Mouse (Mus musculus): Measurements from ENCODE around the gene Slc22a30.
"Not testable (repeated sequence)": the region's sequence is repeated elsewhere in the genome, so short reads cannot be mapped to it uniquely, and the experiment has no call there.

Slc22a30 gene

DNA sequence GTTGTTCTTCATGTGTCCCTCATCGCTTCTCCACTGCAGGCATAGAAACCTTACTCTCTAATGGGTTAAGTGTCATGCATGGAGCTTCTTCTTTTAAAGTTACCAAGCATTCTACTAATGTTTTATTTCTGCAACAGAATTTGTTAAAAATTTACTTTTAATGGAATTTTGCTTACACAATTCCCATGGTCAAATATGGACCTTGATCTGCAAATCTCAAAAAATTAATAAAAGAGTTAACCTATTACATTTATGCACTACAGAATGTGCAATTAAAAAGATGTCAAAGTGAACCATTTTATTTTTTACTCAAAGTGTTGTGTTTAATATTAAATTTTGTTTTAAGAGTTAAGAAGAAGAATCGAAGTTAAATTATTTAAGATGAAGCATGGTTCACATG, at the start of gene Slc22a30:
Gene Slc22a30 (minus strand): TSS at position 101 of the 400 bp plus-strand sequence.
- DNase-seq (ENCODE audit: low spot score) = not testable (repeated sequence)

DNA sequence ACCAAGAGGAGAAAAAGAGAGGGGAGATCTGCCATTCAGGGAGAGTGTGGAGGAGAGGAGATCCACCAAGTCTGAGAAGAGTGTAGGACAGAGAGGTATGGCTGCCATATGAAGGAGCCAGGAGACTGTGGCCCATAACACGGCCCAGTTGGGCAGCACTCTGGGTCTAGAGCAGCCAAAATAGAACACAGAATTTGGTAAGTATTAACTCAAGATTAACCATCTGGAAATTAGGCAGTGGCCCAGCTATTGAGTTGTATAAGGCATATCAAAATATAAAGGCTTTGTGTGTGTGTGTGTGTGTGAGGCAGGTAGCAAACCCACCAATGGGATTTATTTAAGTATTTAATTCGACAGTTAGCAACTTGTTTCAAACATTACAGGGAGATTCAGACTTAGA, 43.4 kb upstream of the Slc22a30 start:
- no peak for DNase-seq (ENCODE audit: low spot score)

DNA sequence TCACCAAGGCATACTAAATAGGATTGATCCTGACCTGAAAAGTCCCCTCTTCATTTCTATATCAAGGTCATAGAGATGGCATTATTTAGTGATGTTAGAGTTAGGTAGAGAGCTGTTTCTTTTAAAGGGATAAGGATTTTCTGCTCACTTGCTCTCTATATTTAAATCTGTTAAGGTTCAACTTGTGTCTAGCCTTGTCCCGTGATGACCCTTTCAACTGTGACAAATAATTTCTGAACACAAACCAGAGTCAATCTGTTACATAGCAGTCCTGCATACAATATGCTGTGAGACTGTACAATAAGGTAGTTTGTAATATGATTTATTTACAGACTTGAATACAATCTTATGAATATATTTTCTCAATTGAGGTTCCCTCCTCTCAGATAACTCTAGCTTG, 42.6 kb upstream of the Slc22a30 start:
- no peak for DNase-seq (ENCODE audit: low spot score)

DNA sequence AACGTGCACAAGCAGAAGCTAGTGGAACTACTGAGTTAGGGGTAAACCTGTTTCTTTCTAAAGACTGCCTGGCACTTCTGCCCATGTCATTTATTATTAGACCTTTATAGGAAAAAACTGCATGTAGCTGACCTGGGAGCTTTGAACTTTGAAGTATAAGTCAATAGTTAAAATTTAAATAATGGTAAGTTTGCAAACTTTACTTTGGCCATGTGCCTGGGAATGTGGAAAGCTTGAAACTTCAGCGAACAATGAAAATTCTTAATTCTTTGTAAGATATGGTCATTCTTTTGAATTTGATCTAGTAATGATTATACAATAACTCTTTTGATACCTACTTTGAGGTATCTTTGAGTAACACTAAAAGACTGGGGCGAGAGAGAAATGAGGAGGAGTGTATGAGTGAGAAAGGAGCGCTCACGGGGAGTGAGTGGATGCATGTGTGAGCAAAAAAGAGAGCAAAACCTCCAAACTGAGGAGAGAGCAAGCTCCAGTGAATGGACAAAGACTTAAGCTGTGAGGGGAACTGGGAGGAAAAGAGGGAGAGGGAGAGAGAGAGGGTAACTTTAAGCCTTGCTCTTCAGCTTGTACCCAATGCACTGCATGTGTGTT, 26.2 kb upstream of the Slc22a30 start:
- DNase-seq (ENCODE audit: low spot score) = no peak

DNA sequence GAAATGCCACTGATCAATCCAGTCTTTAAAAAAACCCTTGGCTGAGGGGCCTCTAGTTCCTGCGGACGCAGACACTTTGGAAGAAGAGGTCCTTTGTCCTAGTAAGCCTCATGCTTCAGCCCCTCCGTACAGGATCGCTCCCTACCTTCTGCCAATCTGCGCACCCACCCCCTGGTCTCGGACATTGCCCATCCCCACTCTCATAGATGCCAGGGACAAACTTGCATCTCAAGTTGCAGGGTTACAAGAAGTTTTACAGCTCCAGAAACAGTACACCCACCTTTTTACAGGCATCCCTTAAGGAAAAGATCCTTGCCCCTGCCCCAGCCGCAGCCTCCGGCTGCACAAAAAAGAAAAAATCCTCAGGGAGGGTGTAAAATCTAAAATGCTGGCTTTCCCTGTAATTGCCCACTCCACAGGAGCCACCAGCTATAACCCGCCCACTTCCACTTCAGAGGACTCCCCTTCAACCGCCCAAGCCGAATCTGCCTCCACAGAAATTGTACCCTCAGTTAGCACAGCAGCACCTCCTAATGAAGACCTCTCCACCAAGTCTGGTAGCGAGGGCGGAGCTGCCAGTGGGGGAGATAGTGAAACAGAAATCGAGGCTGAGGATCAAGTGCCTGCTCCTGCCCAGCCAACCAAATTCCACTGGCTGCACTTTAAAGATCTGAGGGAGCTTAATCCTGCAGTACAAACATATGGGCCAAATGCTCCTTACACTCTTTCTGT, 2.5 kb upstream of the Slc22a30 start:
- not testable (repeated sequence) for DNase-seq (ENCODE audit: low spot score)
